Mouse (Mus musculus) myocyte (in vitro differentiated cells): ENCODE results near the gene Phf14.

Experiments
- CEBPB ChIP-seq: IDR thresholded peaks from 2 replicates; pipeline ENCODE4 v1.6.1; 2011; ENCODE audit warnings: mild to moderate bottlenecking, moderate library complexity; ENCODE audit not compliant: poor library complexity, insufficient read depth, severe bottlenecking
- E2F4 ChIP-seq: IDR thresholded peaks from one replicate; pipeline ENCODE4 v1.6.1; 2011; ENCODE audit warnings: mild to moderate bottlenecking, control low read depth, moderate library complexity; ENCODE audit not compliant: insufficient read depth
- MAX ChIP-seq: IDR thresholded peaks from one replicate; pipeline ENCODE4 v1.6.1; 2011; ENCODE audit warnings: low read depth, mild to moderate bottlenecking, control low read depth
- MYOD1 ChIP-seq, 3 experiments: IDR thresholded peaks; one replicate each; pipeline ENCODE4 v1.6.1; 2011; ENCODE audit warnings: control low read depth in 2 of 3, low read depth in 2 of 3, mild to moderate bottlenecking in 2 of 3, moderate library complexity in 1 of 3; ENCODE audit not compliant: insufficient read length in 2 of 3, control insufficient read depth in 1 of 3
- MYOG ChIP-seq, 3 experiments: IDR thresholded peaks; one replicate each; pipeline ENCODE4 v1.6.1; 2011; ENCODE audit warnings: control low read depth in 2 of 3, low read depth in 2 of 3, mild to moderate bottlenecking in 2 of 3; ENCODE audit not compliant: insufficient read length in 2 of 3, control insufficient read depth in 1 of 3, insufficient read depth in 1 of 3
- POLR2A ChIP-seq: IDR thresholded peaks from one replicate; pipeline ENCODE4 v1.6.1; 2011; ENCODE audit warnings: low read depth, mild to moderate bottlenecking, control low read depth, moderate library complexity; ENCODE audit not compliant: insufficient read length
- REST ChIP-seq: IDR thresholded peaks from one replicate; pipeline ENCODE4 v1.6.1; 2011; ENCODE audit warnings: mild to moderate bottlenecking, control low read depth, moderate library complexity; ENCODE audit not compliant: insufficient read depth, insufficient read length
- SRF ChIP-seq: IDR thresholded peaks from one replicate; pipeline ENCODE4 v1.6.1; 2011; ENCODE audit warnings: low read depth; ENCODE audit not compliant: control insufficient read depth, insufficient read length
- USF1 ChIP-seq: IDR thresholded peaks from one replicate; pipeline ENCODE4 v1.6.1; 2011; ENCODE audit warnings: low read depth, mild to moderate bottlenecking, control low read depth, moderate library complexity

- TF ChIP-seq USF1 (no peak), POLR2A (no peak), MAX (no peak), MYOG (IDR thresholded peaks at IDR 0.05; ENCODE audit: control insufficient read depth in 1 of 3, insufficient read depth in 1 of 3, insufficient read length in 2 of 3, low read depth in 2 of 3) (no peak), E2F4 (no peak), CEBPB (no peak), SRF (no peak), REST (no peak), MYOD1 (IDR thresholded peaks at IDR 0.05; ENCODE audit: control insufficient read depth in 1 of 3, insufficient read length in 2 of 3, low read depth in 2 of 3) (no peak)
Observed at GRCm38 (mm10) chr6:12122759-12123158, 215.2 kb downstream of the Phf14 start.
